Mouse (Mus musculus) erythroid progenitor cell, adult 5-6 weeks (primary cell): ENCODE measurements around the gene Cyp1a2. TPM values are rescaled to one million over a fixed set of nuclear protein-coding genes. Genes with fewer than 3 reads are reported as not detected.

Source experiments
- ATAC-seq: replicated peaks from 2 replicates; pipeline ENCODE4 v1.8.0; 2016; ENCODE audit warnings: moderate number of reproducible peaks, mild to moderate bottlenecking, moderate TSS enrichment, inconsistent platforms; ENCODE audit not compliant: poor library complexity, low FRiP score, severe bottlenecking
- total RNA-seq, 2 experiments: library from RNA; stranded (forward) in 1 of 2; stranded (reverse) in 1 of 2; fragments of 150-400 nt in 1 of 2; fragments of 186-747, 209-891 nt in 1 of 2; gene quantifications; 2 replicates each; pipeline versions ENCODE4 v1.2.3 to v1.2.4; 2015 to 2017; ENCODE audit warnings: low replicate concordance in 2 of 2

The Cyp1a2 gene
- total RNA-seq, 2 experiments from 2014 or later: not detected

- no peak for ATAC-seq
Measured at GRCm38 (mm10) chr9:57650130-57650785, 33.2 kb downstream of the Cyp1a2 start.

DNA sequence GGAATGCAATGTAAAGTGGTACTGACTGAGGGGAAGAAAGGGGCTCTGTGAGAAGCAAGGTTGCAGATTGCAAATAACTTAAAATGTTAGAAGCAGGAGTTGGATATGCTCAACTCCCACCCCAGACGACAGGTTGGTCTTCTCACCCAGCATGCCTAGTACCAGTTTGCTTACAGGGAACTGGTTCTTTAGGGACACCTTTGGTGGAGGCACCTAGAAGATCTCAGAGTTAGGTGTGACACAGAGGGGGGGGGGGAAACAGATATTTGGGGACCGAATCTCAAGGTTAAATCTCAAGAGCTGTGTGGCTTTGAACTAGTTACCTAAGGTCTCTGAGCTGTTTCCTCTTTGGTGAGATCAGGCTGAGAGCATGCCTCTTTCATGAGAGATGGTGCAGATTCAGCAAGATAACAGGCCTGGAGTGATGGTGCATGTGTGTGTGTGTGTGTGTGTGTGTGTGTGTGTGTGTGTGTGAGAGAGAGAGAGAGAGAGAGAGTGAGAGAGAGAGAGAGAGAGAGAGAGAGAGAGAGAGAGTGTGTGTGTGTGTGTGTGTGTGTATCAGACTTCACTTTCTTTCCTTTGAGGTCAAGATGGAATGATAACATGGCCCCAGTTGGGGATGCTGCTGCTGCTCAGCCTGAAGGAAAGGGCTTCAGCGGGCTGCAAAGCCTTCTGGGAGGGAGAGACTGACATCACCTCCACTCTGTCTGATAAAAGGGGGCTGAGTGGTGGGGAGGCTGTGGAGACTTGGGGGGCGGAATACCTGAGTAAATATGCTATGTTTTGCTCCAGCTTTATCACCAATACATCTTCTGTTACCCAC is 36.0 kb downstream of the Cyp1a2 start:
- ATAC-seq: no peak

- ATAC-seq: no peak
Measured at GRCm38 (mm10) chr9:57646551-57647103, 36.9 kb downstream of the Cyp1a2 start.

DNA sequence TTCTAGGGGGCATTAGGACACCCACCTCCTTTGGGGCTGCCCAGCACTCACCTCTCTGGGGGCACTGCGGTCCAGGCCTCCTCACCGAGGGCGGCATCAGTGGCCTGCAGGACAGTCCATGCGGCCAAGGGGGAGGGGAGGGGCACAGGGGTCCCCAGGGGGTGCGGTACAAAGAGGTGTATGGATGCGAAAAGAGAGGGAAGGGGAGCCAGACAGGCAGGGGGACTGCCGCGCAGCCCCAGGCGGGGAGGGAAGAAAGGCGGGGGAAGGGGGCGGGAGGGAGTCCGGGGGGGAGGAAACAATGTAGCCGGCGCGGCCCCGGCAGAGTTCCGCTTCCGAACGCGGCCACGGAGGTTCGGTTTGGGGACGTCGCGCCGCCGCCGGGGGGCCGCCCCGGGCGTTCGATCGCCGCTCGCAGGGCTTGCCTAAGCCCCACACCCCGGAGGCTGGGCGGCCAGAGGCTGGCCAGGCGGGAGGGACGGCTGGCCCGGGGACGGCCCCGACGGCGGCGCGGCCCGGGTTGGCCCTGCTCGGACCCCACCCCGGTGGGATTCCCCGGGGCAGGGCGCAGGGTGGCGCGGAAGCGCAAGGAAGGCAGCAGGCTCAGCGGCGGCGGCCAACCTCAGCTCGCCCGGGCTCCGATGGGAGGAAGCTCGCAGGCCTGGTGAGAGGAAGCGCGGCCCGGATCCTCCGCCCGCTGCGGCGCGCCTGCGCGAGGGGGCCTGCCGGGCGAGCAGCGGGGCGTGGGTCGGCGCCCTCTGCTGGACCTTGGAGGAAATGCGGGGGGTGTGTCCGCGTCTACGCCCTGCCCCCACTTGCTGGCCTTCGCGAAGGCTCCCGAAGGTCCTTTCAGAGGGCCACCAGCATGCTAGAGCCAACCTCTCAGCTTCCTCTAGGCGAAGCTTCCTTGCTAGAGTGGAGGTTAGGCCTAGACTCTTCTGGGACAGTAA is 38.3 kb downstream of the Cyp1a2 start:
- ATAC-seq: peak; percentile 74

- ATAC-seq: no peak
Measured at GRCm38 (mm10) chr9:57644442-57644943, 39.0 kb downstream of the Cyp1a2 start.

DNA sequence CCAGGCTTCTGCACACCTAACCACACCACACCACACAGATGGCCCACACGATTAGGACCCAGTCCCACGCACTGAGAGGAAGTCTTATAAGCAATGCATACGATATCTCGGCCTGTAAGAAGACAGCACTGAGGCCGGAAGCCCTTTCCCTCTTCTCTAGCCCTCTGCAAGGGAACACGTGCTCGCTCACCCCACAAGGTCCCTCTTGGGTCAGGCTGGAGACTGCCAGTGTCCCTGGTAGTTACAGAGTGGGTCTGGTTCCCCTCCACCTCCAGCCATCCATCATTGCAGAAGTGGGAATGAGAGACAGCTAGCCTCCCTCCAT is 39.7 kb downstream of the Cyp1a2 start:
- ATAC-seq: peak; percentile 41

DNA sequence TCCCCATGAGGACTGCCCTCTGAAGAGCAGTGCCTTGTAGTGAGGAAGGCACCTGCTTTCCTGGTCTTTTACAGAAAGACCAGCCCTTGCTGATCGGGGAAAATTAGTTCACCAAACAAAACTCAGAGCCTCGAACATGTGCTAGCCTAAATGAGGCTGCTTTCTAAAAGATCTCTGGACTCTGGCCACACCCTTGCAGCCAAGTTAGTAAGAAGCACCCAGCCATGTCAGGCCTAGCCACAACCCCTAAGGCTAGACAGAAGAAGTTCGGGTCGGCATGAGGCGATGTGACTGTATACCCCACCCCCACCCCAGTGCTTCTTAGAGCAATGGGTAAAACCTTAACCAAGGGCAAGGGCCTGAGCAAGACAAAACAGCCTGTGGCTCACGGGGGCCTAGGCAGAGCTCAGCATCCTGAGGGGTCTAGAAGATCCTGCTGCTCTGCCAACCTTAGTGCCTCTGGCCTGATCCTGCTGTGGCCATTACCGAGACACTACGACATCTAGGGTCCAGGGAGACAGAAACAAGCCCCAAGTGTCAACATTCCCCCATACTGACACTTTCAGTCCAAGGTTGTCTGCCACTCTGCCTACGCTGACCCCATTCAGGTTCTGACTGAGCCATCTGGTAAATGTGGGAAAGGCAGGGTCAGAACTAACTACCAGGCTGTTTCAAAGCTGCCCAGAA is 40.2 kb downstream of the Cyp1a2 start:
- ATAC-seq: 0 out of 2 replicates have a peak, but pooled peaks have one; percentile 28

DNA sequence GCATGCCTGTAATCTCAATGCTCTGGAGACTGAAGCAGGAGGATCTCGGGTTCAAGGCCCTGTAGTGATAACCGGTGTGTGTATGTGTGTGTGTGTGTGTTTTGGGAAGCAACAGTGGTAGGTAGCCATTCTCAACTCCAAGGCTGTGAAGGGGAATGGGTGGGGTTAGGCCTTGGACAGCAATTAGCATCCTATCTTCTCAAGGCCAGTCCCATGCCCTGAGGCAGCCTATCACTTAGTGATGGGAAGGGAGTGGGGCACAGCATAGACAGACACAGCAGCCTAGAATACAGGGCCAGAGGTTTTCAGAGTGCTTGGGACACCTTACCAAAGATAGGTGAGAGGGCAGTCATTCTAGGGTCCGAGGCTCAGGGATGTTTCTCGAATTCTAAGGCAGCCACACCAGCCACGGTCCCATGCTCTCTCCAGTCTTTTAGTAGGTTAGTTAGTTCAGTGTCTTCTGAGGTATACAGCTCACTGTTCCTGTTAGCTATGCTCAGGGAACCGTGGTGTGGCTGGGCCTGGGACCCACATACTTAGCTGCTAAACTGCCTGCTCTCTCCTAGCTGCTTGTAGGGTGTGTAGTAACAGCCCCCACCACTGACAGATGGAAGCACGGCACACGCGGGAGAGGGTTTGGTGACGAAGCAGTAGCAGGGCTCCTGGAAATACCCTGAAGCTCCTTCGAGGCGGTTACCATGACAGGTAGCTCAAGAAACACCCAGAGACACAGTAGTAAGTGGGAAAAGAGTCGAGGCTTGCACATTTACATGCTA is 41.5 kb downstream of the Cyp1a2 start:
- ATAC-seq: peak; percentile 28

GRCm38 (mm10) chr9:57641022-57641421 is 42.5 kb downstream of the Cyp1a2 start:
- no peak for ATAC-seq

DNA sequence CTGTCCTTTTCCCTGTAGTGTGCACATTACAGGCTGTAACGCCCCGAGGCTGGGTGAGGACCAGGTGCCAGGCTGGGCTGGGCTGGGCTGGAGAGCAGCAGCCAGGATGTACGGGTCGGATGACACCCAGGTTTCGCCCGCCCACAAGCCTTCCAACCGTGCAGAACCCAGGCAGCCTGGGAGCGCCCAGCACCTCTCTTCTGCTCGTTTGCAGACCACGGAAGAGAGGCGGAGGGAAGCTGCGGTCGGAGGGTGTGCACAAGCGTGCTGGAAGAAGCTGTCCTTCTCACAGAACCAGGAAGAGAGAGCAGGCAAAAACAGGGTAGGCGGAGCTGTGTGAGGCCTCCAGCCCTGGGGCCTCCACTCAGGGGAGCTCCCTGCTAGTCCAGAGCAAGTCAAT is 43.1 kb downstream of the Cyp1a2 start:
- ATAC-seq: peak; percentile 54

DNA sequence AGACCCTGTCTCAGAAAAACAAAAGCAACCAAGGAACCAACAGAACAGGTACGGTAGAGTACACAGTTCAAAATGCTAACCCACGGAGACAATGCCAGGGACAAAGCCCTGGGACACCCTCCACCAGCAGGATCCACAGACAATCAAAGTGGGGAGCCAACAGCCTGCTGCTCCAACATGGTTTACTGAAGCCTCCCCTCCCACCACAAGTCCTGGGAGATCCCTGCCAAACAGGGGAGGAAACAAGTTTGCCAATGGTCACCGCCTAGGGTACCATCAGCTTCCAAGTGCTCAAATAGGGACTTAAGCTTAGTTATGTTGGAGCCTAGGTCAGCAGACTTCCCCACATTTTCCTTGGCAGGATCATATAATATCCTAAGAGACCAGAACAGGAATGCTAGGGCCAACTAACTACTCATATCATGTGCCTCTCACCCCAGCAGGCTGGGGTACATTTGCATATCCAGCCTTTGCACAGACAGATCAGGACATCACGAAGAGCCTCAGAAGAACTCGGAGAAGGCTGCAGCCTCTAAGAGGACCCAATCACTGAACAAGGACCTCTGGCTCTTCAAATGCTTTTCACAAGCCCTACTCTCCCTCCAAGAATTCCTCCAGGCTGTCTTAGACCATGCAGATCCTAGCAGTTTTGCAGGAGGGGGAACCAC is 43.7 kb downstream of the Cyp1a2 start:
- no peak for ATAC-seq

GRCm38 (mm10) chr9:57638651-57639459 is 44.6 kb downstream of the Cyp1a2 start:
- ATAC-seq: peak; percentile 81

- ATAC-seq: no peak
Measured at GRCm38 (mm10) chr9:57637741-57638322, 45.7 kb downstream of the Cyp1a2 start.

DNA sequence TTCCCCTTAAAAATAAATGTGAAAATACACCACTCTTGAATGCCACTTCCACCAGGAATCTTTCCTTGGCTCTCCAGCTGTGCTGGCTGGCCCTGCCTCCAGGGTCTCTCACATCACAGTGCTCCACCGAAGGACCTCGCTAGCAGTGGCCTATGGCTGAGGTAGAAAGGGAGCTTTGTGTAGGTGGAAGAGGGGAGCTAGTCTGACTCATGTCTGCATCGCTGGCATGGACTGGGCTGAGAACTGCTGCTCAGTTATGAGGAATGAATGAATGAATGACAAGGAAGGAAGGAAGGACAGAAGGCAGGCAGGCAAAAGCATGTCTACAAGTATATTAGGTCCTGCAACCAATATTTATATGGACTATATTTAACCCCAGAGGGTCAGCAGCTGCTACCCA is 46.2 kb downstream of the Cyp1a2 start:
- ATAC-seq: no peak

DNA sequence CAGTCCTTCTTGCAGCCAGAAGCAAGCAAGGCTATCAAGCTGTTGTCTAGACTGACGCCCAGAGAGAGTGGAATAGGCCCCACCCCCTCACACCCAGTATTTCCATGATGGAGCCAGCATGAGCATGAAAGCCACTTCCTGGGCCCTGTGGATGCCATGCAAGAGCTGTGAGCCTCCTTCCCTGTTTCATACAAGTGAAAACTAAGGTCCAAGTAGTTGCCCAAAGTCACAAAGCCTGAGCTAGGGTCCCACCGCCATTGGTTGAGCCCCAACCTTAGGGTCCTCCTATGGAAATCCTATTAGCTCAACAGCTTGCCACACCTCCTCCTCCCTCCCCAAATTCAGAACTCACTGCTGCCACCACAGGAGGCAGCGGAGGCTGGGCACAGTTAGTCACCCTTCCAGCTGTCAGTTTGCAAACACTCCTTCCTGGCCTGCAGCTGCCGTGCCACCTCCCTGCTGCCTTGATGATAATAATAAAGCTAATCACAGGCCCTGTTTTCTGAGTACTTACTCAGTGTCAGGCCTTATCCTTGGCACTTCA is 50.0 kb downstream of the Cyp1a2 start:
- peak; percentile 65 for ATAC-seq

GRCm38 (mm10) chr9:57629118-57629874 is 54.2 kb downstream of the Cyp1a2 start:
- ATAC-seq: peak; percentile 62
